Mouse (Mus musculus) liver, adult 2 months (tissue): ENCODE data around the gene Dock9. TPM values are rescaled to one million over a fixed set of nuclear protein-coding genes. Genes with fewer than 3 reads are reported as not detected.

ENCODE experiments used
- DNase-seq: peaks from one replicate; pipeline ENCODE4 v3.0.0-alpha.2; 2011; ENCODE audit warnings: low read depth, low spot score; ENCODE audit errors: extremely low read depth
- H3K27ac ChIP-seq: fragments of 200-500 bp; replicated peaks from 2 replicates; pipeline ENCODE4 v1.5.1; 2012; ENCODE audit warnings: low read depth, mild to moderate bottlenecking, control low read depth, inconsistent platforms, low read length; ENCODE audit not compliant: insufficient read depth
- H3K27me3 ChIP-seq: fragments of 200-500 bp; 2 replicates; pipeline ENCODE4 v1.6.1; 2012; ENCODE audit warnings: mild to moderate bottlenecking, moderate library complexity, low read length, inconsistent platforms; ENCODE audit not compliant: control insufficient read depth, insufficient read depth
- H3K36me3 ChIP-seq: fragments of 200-500 bp; 2 replicates; pipeline ENCODE4 v1.6.1; 2012; ENCODE audit warnings: low read length, inconsistent platforms; ENCODE audit not compliant: control insufficient read depth, insufficient read depth
- H3K4me1 ChIP-seq: fragments of 200-500 bp; 2 replicates; pipeline ENCODE4 v1.6.1; 2011; ENCODE audit warnings: low read length; ENCODE audit not compliant: control insufficient read depth, insufficient read depth
- H3K4me3 ChIP-seq: fragments of 200-500 bp; 2 replicates; pipeline ENCODE4 v1.5.1; 2011; ENCODE audit warnings: low read depth, mild to moderate bottlenecking, control low read depth, low read length, moderate library complexity; ENCODE audit not compliant: insufficient read depth
- H3K79me2 ChIP-seq: fragments of 200-500 bp; 2 replicates; pipeline ENCODE4 v1.6.1; 2012; ENCODE audit warnings: inconsistent platforms, mild to moderate bottlenecking, low read length, moderate library complexity; ENCODE audit not compliant: control insufficient read depth, insufficient read depth
- H3K9ac ChIP-seq: fragments of 200-500 bp; 2 replicates; pipeline ENCODE4 v1.6.1; 2012; ENCODE audit warnings: low read depth, mild to moderate bottlenecking, control low read depth, inconsistent platforms, low read length
- CTCF ChIP-seq: fragments of 200-500 bp; IDR thresholded peaks from 2 replicates; pipeline ENCODE4 v1.5.1; 2011; ENCODE audit warnings: low read depth, low read length, control low read depth
- POLR2A ChIP-seq: fragments of 200-500 bp; IDR thresholded peaks from 2 replicates; pipeline ENCODE4 v1.6.1; 2011; ENCODE audit warnings: low read length, control low read depth; ENCODE audit not compliant: insufficient read depth; ENCODE audit errors: extremely low read depth
- WGBS: fragments of 180-500 bp; shearing (Covaris S2); methylation state at CpG from one replicate; pipeline ENCODE4 v1.1.7; 2018; 5-methylcytosine and 5-hydroxymethylcytosine counted together
- polyA plus RNA-seq: library from polyadenylated mRNA; depleted of rRNA; stranded (reverse); fragments of >200 nt; gene quantifications from 2 replicates; pipeline ENCODE4 v1.2.3, GENCODE M21; 2012
- total RNA-seq: library from RNA; depleted of rRNA; stranded (reverse); fragments of >200 nt; gene quantifications from 2 replicates; pipeline ENCODE4 v1.2.3, GENCODE M21; 2014

Gene Dock9
- total and polyA plus RNA-seq, 2 experiments = 3.8 to 11.4 TPM

DNA sequence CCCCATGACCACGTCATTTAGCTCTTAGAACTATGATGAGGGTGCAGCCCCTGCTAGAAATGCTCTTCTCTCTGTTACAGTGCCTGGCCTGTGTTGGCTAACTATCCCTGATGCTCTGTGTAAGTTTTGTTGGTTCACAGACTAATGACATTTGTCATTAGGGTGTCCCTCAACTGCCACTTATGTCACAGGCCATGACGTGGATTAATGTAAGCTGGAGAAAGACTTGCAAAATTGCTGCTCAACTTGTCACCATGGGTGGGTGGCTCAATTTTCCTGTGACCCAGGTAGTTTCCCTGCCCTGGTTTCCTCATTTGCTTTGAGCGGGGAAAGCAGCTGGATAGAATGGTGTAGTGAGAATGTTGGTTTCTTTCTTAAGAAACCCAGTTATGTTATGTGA is 269.8 kb downstream of the Dock9 start:
- H3K4me1 ChIP-seq = no peaks in the 10 kb centered on the region
- no peaks in the 10 kb centered on the region for H3K36me3 ChIP-seq
- no peaks in the 10 kb centered on the region for H3K79me2 ChIP-seq
- no peak overlapping the region for H3K4me3 ChIP-seq
- no peak overlapping the region for H3K27ac ChIP-seq
- no peak overlapping the region for H3K9ac ChIP-seq
- H3K27me3 ChIP-seq = no peaks in the 10 kb centered on the region
- TF ChIP-seq POLR2A (no peak), CTCF (no peak)
- WGBS = 89% methylated on average over 3 of the region's 3 CpGs
- DNase-seq = no peak

- Histone ChIP-seq H3K36me3 (no peaks in the 10 kb centered on the region), H3K27ac (no peak overlapping the region), H3K9ac (no peak overlapping the region), H3K4me3 (no peak overlapping the region), H3K4me1 (no peaks in the 10 kb centered on the region), H3K27me3 (no peaks in the 10 kb centered on the region), H3K79me2 (no peaks in the 10 kb centered on the region)
- 41% methylated on average over 1 of the region's 1 CpGs for WGBS
- TF ChIP-seq CTCF = no peak
- TF ChIP-seq POLR2A = no peak
- DNase-seq = no peak
These were observed 270.4 kb downstream of the Dock9 start for GRCm38 (mm10) chr14:121527201-121527600.

DNA sequence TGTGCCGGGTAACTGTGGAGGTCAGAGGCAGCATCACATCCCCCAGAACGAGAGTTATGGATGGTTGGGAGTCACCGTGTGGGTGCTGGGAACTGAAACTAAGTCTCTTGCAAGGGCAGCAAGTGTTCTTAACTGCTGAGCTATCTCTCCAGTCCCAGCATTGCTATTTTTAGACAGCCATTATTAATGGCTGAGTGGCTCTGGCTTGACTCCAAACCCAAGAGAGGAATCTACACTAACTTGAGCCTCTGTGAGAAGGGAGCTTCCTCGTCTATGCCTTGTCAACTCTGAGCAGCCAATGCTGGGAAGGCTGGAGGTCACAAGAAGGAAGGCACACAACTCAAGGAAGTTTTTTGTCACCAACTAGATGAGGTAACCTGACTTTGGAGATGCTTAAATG is 275.9 kb downstream of the Dock9 start:
- 71% methylated on average over 4 of the region's 4 CpGs for WGBS
- H3K79me2 ChIP-seq = no peaks in the 10 kb centered on the region
- no peak for DNase-seq
- H3K4me3 ChIP-seq = no peak overlapping the region
- H3K36me3 ChIP-seq = no peaks in the 10 kb centered on the region
- no peaks in the 10 kb centered on the region for H3K4me1 ChIP-seq
- TF ChIP-seq POLR2A (no peak), CTCF (no peak)
- no peak overlapping the region for H3K27ac ChIP-seq
- no peak overlapping the region for H3K9ac ChIP-seq
- no peaks in the 10 kb centered on the region for H3K27me3 ChIP-seq

DNA sequence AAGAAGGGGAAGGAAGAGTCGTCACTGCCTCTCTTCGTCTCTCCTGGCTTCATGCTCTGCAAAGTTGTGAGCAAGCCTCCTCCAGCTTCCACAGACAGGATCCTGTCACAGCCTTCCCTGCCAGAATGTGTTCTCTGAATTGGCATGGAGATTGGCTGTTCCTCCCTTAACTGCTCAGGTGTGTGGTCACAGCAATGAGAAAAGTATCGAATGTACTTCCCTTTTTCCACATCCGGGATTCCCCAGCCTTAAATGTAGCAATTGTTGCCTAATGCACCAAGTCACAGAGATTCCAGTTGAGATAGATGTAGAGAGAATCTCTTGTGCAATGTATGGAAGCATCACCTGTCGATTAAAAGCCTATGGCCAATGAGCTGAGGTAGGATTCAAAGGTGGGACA is 280.8 kb downstream of the Dock9 start:
- no peak for TF ChIP-seq CTCF
- TF ChIP-seq POLR2A = no peak
- 82% methylated on average over 5 of the region's 5 CpGs for WGBS
- H3K36me3 ChIP-seq = no peaks in the 10 kb centered on the region
- H3K27ac ChIP-seq = no peak overlapping the region
- H3K79me2 ChIP-seq = no peaks in the 10 kb centered on the region
- no peaks in the 10 kb centered on the region for H3K4me1 ChIP-seq
- H3K9ac ChIP-seq = no peak overlapping the region
- no peak for DNase-seq
- H3K27me3 ChIP-seq = no peaks in the 10 kb centered on the region
- H3K4me3 ChIP-seq = no peak overlapping the region

DNA sequence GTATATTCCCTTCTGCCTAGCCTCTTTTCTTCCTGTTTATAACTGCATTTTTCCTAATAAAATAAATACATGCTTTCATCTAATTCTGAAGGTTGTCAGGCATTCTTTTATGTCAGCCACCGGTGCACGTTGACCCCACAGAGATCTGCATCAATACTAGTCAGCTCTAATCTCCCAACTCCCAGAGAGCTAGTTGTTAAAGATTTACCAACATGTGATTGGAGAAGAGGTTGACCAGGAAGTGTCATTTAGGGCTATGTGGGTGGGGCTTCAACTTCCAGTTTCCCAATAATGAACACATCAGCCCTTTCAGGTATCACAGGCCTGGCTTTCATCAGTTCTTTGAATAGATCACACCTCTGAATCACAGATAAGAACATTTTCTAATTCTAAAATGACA is 288.7 kb downstream of the Dock9 start:
- no peaks in the 10 kb centered on the region for H3K36me3 ChIP-seq
- peaks cover 7% of the 10 kb centered on the region for H3K4me1 ChIP-seq
- H3K79me2 ChIP-seq = no peaks in the 10 kb centered on the region
- no peak overlapping the region for H3K27ac ChIP-seq
- TF ChIP-seq POLR2A (no peak), CTCF (no peak)
- no peak overlapping the region for H3K4me3 ChIP-seq
- H3K9ac ChIP-seq = no peak overlapping the region
- 23% methylated on average over 2 of the region's 2 CpGs for WGBS
- peaks cover 9% of the 10 kb centered on the region for H3K27me3 ChIP-seq
- peak; percentile 42 for DNase-seq

DNA sequence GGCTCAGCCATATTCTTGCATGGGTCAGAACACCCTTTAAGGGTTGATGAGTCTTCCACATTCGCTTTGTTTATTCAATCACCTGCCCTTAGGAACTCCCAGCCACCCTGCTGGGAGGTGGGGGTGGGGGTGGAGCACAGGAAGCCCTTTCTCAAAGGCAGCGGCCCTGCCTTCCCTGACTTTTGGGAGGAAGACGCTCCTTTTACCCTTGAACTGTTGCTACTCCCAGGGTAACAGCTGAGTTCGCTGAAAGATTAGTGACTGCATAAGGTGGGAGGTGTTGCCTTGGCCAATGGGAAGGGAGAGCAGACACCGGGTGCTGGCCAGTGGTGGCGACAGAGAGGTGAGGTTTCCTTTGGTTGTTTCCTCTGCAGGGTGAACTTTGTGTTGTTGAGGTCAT is 291.3 kb downstream of the Dock9 start:
- 47% methylated on average over 6 of the region's 6 CpGs for WGBS
- Histone ChIP-seq H3K4me3 (no peak overlapping the region), H3K27me3 (peaks cover 9% of the 10 kb centered on the region), H3K4me1 (peaks cover 7% of the 10 kb centered on the region), H3K9ac (no peak overlapping the region), H3K79me2 (no peaks in the 10 kb centered on the region), H3K36me3 (no peaks in the 10 kb centered on the region), H3K27ac (no peak overlapping the region)
- peak; percentile 2 for DNase-seq
- TF ChIP-seq CTCF = no peak
- TF ChIP-seq POLR2A = no peak
